Mouse (Mus musculus) frontal cortex, adult (tissue): ENCODE results near the gene Trip6.
A peak's percentile ranks its signal among the peaks of the same experiment; 100 is the strongest.

Experiments
- ATAC-seq: cut with Nextera tagmentation; 2 replicates; pipeline ENCODE4 v1.9.2; 2017; ENCODE audit warnings: mild to moderate bottlenecking, moderate library complexity, mixed read lengths; ENCODE audit not compliant: low TSS enrichment

Gene Trip6

GRCm38 (mm10) chr5:137338663-137339289, 24.6 kb upstream of the Trip6 start:
- ATAC-seq = peak; percentile 21

DNA sequence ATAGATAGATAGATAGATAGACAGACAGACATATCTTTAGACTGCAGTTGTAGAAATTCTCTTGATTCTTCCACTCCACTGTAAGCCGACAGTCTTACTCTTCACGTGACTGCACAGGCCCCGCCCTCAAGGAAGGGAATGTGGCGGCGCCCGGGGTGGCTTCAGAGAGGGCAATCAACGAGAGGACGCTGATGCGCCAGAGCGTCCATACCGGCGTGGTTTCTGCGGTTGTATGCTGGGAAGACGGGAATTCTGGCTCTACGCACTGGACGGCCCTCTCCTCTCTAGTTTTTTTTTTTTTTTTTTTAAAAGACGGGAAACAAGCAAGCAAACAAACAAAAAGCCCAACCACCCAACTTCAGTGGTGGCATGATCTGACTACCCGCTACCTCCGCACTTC, 24.1 kb upstream of the Trip6 start:
- peak; percentile 88 for ATAC-seq

DNA sequence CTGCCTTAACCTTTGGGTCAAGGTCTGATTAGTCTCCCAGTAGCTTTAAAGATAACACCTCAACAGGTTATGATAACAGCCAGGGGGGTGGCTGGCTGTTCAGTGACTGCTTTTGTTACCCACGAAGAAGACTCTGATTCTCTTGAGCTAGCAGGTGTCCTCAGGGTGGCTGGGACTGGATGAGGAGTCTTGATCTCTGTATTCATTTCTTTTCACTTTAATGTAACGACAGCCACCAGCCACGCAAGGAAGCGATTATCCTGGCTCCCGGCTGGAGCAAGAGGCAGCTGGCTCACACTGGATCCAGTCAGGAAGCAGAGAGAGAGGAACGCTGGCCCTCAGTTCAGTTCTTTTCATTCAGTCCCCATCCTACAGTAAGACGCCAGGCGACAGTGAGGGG, 23.0 kb upstream of the Trip6 start:
- no peak for ATAC-seq

DNA sequence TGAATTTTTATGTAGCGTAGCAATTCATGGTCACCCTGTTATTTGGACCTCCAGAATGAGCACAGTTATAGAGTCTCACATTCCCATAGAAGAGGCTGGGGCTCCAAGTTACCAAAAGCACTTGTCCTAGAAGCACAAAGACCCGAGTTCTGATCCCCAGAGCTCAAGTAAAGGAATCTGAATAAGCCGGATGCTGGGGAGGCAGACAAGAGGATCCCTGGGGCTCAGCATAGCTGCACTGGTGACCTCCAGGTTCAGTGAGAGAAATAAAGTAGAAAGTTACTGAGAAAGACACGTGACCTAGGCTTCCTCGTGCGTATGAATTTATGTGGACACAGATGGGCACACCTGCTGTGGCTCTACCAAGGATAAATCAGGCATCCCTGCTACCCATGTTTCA, 20.9 kb upstream of the Trip6 start:
- no peak for ATAC-seq

- no peak for ATAC-seq
Observed at GRCm38 (mm10) chr5:137334317-137334716, 20.1 kb upstream of the Trip6 start.

DNA sequence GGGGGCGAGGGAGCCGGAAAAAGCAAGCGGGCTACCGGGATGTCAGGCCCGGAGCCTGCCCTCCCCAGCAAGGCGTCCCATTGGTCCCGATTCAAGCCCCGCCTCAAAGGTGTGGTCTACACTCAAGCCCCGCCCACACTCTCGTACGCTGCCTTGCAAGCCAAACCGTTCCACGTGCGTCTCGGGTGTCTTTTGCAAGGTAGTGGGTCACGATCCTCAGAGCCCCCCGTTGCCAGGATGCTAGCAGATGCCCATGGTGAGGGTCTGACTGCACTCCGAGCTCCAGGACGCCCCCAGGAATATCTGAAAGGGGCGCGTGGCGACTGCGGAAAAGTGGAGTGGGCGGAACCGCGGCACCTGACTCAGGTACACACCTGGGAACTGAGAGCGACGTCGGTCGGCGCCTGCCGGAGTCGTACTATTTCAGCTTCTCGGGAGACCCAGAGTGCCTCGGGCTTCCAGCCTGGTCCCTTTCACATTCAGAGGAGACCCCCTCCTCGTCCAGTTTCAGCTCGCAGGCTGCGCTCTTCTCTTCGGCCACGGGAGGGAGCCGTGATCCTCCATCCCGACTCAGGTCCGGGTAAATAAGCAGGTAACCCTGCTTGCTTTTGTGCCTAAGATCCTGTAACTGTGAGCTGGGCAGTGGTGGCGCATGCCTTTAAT, 19.4 kb upstream of the Trip6 start, which contains the start of gene Slc12a9:
Slc12a9 (minus strand) TSS at position 86 of the 663 bp plus-strand sequence.
- ATAC-seq = peak; percentile 83

- no peak for ATAC-seq
Observed at GRCm38 (mm10) chr5:137332857-137333511, 18.8 kb upstream of the Trip6 start.

- no peak for ATAC-seq
Observed at GRCm38 (mm10) chr5:137330910-137331309, 16.7 kb upstream of the Trip6 start.

- no peak for ATAC-seq
Observed at GRCm38 (mm10) chr5:137320996-137321395, 6.8 kb upstream of the Trip6 start.

DNA sequence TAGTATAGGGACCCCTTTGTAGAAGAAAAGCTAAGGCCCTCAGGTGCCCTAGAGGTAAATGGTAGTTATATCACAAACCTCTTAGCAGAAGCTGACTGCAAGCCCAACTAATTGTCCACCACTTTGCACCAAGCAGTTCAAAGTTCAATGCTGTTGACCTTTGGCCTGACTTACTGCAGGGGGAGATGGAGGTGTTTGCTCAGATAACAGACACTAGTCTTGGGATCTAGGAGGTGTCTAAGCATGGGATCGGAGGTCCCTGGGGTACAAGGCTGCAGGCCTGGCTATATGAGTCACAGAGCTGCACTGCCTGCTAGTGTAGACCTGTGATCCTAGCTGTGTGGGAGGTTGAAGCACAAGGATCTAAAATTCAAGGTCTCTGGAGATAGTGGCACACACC, 4.4 kb upstream of the Trip6 start:
- no peak for ATAC-seq

GRCm38 (mm10) chr5:137317361-137317760, 3.2 kb upstream of the Trip6 start:
- ATAC-seq = no peak

- no peak for ATAC-seq
Observed at GRCm38 (mm10) chr5:137315084-137315903, 1.1 kb upstream of the Trip6 start.

- no peak for ATAC-seq
Observed at GRCm38 (mm10) chr5:137313466-137314192, 575 bp downstream of the Trip6 start.

GRCm38 (mm10) chr5:137308356-137308755, 5.8 kb downstream of the Trip6 start:
- ATAC-seq = no peak

DNA sequence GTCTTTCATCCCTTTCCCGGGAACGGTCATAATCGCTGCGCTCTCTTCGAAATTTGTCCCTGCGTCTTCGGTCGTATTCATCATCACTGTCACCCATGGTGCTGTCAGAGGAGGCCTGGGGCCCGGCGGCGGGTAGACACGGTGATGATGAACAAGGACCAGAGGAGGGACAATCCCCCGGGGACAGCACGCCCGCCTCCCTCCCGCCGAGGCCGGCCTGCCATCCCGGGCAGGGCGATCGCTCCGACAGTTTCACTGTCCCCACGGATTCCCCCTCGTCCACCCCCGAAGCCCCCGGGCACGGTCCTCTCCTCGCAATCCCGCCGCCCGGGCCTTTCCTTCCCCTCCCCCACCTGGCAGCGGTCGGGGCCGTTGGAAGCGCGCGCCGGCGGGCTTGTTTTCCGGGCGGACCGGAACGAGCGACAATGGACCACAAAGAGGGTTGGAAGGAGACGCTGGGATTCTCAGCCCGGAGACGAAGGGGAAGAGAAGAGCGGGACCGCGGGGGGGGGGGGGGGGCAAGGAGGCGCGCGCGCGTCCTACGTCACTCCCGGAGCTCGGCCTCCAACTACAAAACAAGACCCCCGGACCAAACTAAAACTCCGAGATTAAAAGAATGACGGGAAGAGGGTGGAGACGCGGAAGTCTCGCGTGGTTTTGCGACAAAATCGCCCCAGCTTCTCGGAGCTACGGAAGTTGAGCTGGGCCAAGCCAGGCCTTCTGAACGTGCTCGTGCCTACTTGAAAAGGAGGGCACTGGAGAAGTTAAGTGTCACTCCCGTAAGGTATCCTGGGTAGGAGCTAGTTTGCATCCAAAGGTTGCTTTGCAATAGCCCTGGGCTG, 6.9 kb downstream of the Trip6 start, which contains the start of gene Srrt:
Srrt (minus strand) TSS at position 604 of the 842 bp plus-strand sequence.
- ATAC-seq = peak; percentile 77

- no peak for ATAC-seq
Observed at GRCm38 (mm10) chr5:137306439-137307005, 7.7 kb downstream of the Trip6 start.

DNA sequence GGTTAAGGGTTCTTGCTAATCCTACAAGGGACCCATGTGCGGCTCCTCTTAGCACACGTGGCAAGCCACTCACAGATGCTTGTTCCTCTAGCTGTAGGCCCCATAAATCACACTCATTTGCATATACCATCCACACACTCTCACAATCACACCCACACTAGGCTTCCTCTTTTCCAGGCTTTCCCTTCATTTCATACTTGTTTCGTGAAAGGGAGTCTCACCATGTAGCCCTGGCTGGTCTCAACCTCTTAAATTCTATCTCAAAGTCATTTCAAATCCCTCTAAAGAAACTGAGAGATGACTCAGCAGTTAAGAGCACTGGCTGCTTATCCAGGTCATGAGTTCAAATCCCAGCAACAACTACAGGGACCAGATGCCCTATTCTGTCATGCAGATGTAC, 8.4 kb downstream of the Trip6 start:
- peak; percentile 42; the same call in 1 of the 2 replicates for ATAC-seq

DNA sequence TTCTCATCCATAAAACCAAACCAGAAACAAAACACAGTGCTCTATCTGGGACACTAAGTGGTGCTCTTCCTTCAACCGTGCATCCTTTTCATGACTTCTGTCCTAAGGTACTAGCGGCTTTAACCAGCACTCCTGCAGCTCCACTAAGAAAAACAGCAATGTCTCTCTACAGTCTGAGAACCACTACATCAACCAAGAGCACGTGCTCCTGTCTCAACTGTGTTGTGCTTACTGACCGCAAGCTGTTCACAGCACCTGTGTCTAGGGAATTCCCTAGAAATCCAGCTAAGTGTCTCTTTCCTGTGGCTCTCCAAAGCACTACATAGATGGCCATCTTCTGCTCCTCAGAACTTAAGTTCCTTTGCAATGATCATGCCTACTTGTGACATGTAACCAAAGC, 9.4 kb downstream of the Trip6 start:
- ATAC-seq = no peak

DNA sequence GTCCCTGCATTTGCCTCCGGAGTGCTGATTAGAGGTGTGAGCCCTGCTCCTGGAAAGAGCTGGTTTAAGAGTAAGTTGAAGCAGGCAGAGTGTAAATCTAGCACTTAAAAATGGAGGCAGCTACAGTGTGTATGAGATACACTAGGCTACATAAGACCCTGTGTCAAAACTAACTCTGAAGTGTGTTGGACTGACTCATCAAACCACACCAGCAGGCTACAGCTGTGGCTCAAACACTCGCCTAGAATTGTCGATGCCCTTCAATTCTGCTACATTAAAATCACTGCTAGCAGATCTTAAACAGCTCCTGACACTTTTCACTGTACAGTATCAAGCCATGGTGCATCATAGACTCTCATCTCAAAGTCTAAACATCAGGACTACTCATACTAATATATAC, 10.0 kb downstream of the Trip6 start:
- no peak for ATAC-seq

- no peak for ATAC-seq
Observed at GRCm38 (mm10) chr5:137303609-137304008, 10.6 kb downstream of the Trip6 start.
